Mouse (Mus musculus) limb, embryonic 14.5 days (tissue): ENCODE measurements around the gene Slf2. TPM values are rescaled to one million over a fixed set of nuclear protein-coding genes. Genes with fewer than 3 reads are reported as not detected.
A peak's percentile ranks its signal among the peaks of the same experiment; 100 is the strongest.

Experiments
- ATAC-seq: fragments of 200-750 bp; cut with Nextera tagmentation; 2 replicates; pipeline ENCODE4 v1.8.0; 2017; ENCODE audit warnings: low read depth, moderate number of reproducible peaks, moderate TSS enrichment; ENCODE audit not compliant: low FRiP score
- DNase-seq: peaks from one replicate; pipeline ENCODE4 v3.0.0-alpha.2; 2015; ENCODE audit warnings: low spot score
- H3K27ac ChIP-seq: fragments of 300-500 bp; sonication (generic); replicated peaks from 2 replicates; pipeline ENCODE4 v1.5.1; 2014; ENCODE audit warnings: low read depth, mild to moderate bottlenecking, low read length, moderate library complexity, mixed read lengths
- H3K27me3 ChIP-seq: fragments of 300-500 bp; sonication (generic); 2 replicates; pipeline ENCODE4 v1.6.1; 2014; ENCODE audit warnings: low read length, mixed read lengths; ENCODE audit not compliant: control insufficient read depth, insufficient read depth
- H3K36me3 ChIP-seq: fragments of 300-500 bp; sonication (generic); 2 replicates; pipeline ENCODE4 v1.6.1; 2014; ENCODE audit warnings: mild to moderate bottlenecking, low read length, moderate library complexity, mixed read lengths; ENCODE audit not compliant: control insufficient read depth, insufficient read depth
- H3K4me1 ChIP-seq: fragments of 300-500 bp; sonication (generic); 2 replicates; pipeline ENCODE4 v1.6.1; 2014; ENCODE audit warnings: antibody characterized with exemption, low read length, mixed read lengths; ENCODE audit not compliant: control insufficient read depth, insufficient read depth
- H3K4me2 ChIP-seq: fragments of 300-500 bp; sonication (generic); replicated peaks from 2 replicates; pipeline ENCODE4 v1.6.1; 2014; ENCODE audit warnings: low read depth, mild to moderate bottlenecking, low read length, moderate library complexity; ENCODE audit not compliant: severe bottlenecking
- H3K4me3 ChIP-seq: fragments of 300-500 bp; sonication (generic); replicated peaks from 2 replicates; pipeline ENCODE4 v1.5.1; 2014; ENCODE audit warnings: low read length
- H3K9ac ChIP-seq: fragments of 300-500 bp; sonication (generic); 2 replicates; pipeline ENCODE4 v1.6.1; 2014; ENCODE audit warnings: mild to moderate bottlenecking, low read depth, low read length, moderate library complexity; ENCODE audit not compliant: severe bottlenecking
- H3K9me3 ChIP-seq: fragments of 300-500 bp; sonication (generic); 2 replicates; pipeline ENCODE4 v1.6.1; 2016; ENCODE audit warnings: low read length; ENCODE audit not compliant: control insufficient read depth
- POLR2A ChIP-seq: fragments of 200-500 bp; IDR thresholded peaks from 2 replicates; pipeline ENCODE4 v1.8.0; 2012; ENCODE audit warnings: inconsistent platforms, mild to moderate bottlenecking, moderate library complexity, borderline replicate concordance; ENCODE audit not compliant: insufficient read depth, insufficient read length; ENCODE audit errors: extremely low read depth
- WGBS: fragments of 180-500 bp; shearing (Covaris S2); extraction: QIAGEN DNeasy Blood & Tissue Kit; methylation state at CpG from one replicate; pipeline ENCODE4 v1.1.7; 2014; 5-methylcytosine and 5-hydroxymethylcytosine counted together
- polyA plus RNA-seq, 2 experiments: library from polyadenylated mRNA; depleted of rRNA in 1 of 2; stranded (reverse) in 1 of 2; unstranded in 1 of 2; fragments of >200 nt; fragmentation: Nextera tagmentation in 1 of 2; extraction: Ambion mirVana in 1 of 2; gene quantifications; 2 replicates each; pipeline versions ENCODE4 v1.2.1 to v1.2.3; 2012 to 2014

The Slf2 gene
- polyA plus RNA-seq, 2 experiments: 35.0 to 39.1 TPM

DNA sequence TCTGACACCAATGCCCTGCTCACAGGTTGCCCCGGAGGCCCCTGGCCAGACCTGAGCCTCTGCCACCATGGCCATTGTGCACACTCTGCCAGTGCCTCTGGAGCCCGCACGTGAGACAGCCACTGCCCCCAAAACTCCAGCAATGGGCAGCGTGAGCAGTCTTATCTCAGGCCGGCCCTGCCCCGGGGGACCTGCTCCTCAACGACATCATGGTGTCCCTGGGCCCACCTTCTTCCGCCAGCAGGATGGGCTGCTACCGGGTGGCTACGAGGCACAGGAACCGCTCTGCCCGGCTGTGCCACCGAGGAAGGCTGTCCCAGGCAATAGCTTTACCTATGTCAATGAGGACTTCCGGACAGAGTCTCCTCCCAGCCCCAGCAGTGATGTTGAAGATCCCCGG lies 90.4 kb downstream of the Slf2 start:
- H3K36me3 ChIP-seq: peaks cover 52% of the 10 kb centered on the region
- H3K27ac ChIP-seq: no peak overlapping the region
- no peak overlapping the region for H3K4me2 ChIP-seq
- no peak for TF ChIP-seq POLR2A
- ATAC-seq: no peak
- H3K27me3 ChIP-seq: no peaks in the 10 kb centered on the region
- peak overlapping the region; percentile 8; the same call in 1 of the 2 replicates for H3K9ac ChIP-seq
- H3K4me1 ChIP-seq: peaks cover 31% of the 10 kb centered on the region
- H3K9me3 ChIP-seq: no peaks in the 10 kb centered on the region
- 95% methylated on average over 15 of the region's 15 CpGs for WGBS
- DNase-seq: no peak
- no peak overlapping the region for H3K4me3 ChIP-seq

DNA sequence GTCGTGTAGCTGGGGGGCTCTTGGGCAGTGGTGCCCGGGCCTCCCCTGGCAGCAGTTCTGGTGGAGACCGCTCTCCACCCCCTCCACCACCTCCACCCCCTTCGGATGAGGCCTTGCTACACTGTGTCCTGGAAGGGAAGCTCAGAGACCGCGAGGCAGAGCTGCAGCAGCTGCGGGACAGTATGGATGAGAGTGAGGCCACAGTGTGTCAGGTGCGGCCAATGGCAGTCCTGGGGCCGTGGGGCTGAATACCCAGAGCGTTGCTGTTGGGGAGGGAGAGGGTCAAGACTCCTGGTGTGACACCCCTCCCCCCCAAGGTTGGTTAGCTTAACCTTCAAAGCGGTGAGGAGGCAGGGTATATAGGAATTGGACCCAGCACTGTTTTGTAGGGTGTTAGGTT lies 93.0 kb downstream of the Slf2 start:
- no peaks in the 10 kb centered on the region for H3K27me3 ChIP-seq
- H3K4me3 ChIP-seq: no peak overlapping the region
- ATAC-seq (no peak), DNase-seq (no peak)
- WGBS: 84% methylated on average over 8 of the region's 11 CpGs
- H3K27ac ChIP-seq: no peak overlapping the region
- no peak overlapping the region for H3K9ac ChIP-seq
- peaks cover 21% of the 10 kb centered on the region for H3K4me1 ChIP-seq
- TF ChIP-seq POLR2A: no peak
- no peaks in the 10 kb centered on the region for H3K9me3 ChIP-seq
- peaks cover 78% of the 10 kb centered on the region for H3K36me3 ChIP-seq
- H3K4me2 ChIP-seq: no peak overlapping the region

DNA sequence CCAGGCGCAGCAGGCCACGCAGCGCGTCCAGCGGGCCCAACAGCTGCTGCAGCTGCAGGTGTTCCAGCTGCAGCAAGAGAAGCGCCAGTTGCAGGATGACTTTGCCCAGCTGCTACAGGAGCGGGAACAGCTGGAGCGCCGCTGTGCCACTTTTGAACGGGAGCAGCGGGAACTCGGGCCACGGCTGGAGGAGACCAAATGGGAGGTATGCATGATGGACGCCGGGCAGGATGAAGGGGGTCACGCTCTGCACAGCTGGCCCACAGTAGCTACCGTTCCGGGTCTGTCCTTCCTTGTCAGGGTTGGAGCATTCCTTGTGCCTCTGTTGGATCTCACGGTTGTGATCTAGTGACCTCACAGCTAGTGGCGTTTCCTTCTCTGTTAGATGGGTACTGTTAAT lies 93.8 kb downstream of the Slf2 start:
- H3K9me3 ChIP-seq: no peaks in the 10 kb centered on the region
- H3K4me3 ChIP-seq: no peak overlapping the region
- TF ChIP-seq POLR2A: no peak
- no peak overlapping the region for H3K9ac ChIP-seq
- ATAC-seq (peak; percentile 16; the same call in 1 of the 2 replicates), DNase-seq (no peak)
- H3K27ac ChIP-seq: no peak overlapping the region
- H3K4me1 ChIP-seq: peaks cover 17% of the 10 kb centered on the region
- peaks cover 80% of the 10 kb centered on the region for H3K36me3 ChIP-seq
- H3K27me3 ChIP-seq: no peaks in the 10 kb centered on the region
- no peak overlapping the region for H3K4me2 ChIP-seq
- WGBS: 89% methylated on average over 20 of the region's 20 CpGs

DNA sequence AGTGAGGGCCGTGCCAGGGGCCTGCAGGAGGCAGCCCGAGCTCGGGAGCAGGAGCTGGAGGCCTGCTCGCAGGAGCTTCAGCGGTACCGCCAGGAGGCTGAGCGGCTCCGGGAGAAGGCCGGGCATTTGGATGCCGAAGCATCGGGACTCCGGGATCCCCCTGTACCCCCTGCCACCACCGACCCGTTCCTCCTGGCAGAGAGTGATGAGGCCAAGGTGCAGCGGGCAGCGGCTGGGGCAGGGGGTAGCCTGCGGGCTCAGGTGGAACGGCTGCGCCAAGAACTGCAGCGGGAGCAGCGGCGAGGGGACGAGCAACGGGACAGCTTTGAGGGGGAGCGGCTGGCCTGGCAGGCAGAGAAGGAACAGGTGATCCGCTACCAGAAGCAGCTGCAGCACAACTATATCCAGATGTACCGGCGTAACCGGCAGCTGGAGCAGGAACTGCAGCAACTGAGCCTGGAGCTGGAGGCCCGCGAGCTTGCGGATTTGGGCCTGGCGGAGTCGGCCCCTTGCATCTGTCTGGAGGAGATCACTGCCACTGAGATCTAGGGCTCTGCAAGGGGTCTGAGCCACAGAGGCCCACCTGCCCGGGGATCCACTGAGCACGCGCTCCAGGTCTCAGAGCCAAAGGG lies 95.1 kb downstream of the Slf2 start:
- WGBS: 74% methylated on average over 31 of the region's 37 CpGs
- TF ChIP-seq POLR2A: no peak
- Histone ChIP-seq H3K4me2 (no peak overlapping the region), H3K27ac (no peak overlapping the region), H3K4me1 (peaks cover 5% of the 10 kb centered on the region; the same call in 1 of the 2 replicates), H3K36me3 (peaks cover 76% of the 10 kb centered on the region), H3K27me3 (no peaks in the 10 kb centered on the region), H3K4me3 (no peak overlapping the region), H3K9me3 (no peaks in the 10 kb centered on the region), H3K9ac (no peak overlapping the region)
- ATAC-seq (no peak), DNase-seq (no peak)

DNA sequence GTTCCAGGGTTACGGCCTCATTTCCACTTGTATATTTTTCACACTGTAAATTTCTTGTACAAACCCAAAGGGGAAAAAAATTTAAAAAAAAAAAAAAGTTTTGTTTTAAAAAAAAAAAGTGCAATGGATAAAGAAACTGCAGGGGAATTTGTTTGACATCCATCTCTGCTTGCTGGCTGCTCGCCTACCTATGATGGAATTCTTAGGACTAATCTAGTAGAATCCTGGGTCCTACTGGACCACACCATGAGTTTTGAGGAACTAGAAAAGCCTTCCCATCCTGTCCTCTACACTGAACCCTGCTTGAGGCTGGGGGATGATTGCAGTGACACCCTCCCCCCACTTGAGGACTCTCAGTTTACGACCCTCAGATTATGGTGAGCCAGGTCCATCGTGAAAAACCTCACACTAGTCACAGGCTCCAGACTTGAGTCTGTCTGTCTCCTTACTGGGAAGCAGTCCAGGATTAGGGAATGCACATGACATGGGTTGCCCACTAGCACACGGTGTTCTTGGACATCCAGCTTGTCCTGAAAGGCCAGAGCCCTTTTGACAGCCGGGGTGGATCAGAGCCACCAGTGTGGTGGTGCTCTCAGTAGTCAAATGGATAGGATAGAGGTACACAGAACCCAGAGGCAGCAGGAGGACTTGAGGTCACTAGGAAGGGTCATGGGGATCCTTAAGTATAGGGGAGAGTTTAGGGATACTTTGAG lies 96.2 kb downstream of the Slf2 start:
- no peaks in the 10 kb centered on the region for H3K27me3 ChIP-seq
- H3K9me3 ChIP-seq: no peaks in the 10 kb centered on the region
- H3K4me2 ChIP-seq: no peak overlapping the region
- H3K4me3 ChIP-seq: no peak overlapping the region
- TF ChIP-seq POLR2A: no peak
- 73% methylated on average over 6 of the region's 6 CpGs for WGBS
- ATAC-seq (no peak), DNase-seq (no peak)
- H3K36me3 ChIP-seq: peaks cover 66% of the 10 kb centered on the region
- H3K27ac ChIP-seq: no peak overlapping the region
- H3K4me1 ChIP-seq: 0 out of 2 replicates have a peak, but pooled peaks cover 4% of the 10 kb centered on the region
- no peak overlapping the region for H3K9ac ChIP-seq
